Mouse (Mus musculus): ENCODE results near the gene Rab32. TPM values are rescaled to one million over a fixed set of nuclear protein-coding genes. Genes with fewer than 3 reads are reported as not detected.

Gene Rab32
- polyA plus RNA-seq, 1 experiment from 2014 or later, result 14.0 TPM

GRCm38 (mm10) chr10:10550134-10550533 lies 7.9 kb downstream of the Rab32 start:
- Histone ChIP-seq H3K4me1 (ENCODE audit: control insufficient read depth, insufficient read depth, low read length) (no peaks in the 10 kb centered on the region), H3K4me3 (ENCODE audit: low read depth, low read length) (no peak overlapping the region), H3K4me2 (no peak overlapping the region), H3K9me3 (replicated peaks; ENCODE audit: control insufficient read depth, low read length) (no peaks in the 10 kb centered on the region), H3K36me3 (ENCODE audit: control insufficient read depth, insufficient read depth, low read length) (no peaks in the 10 kb centered on the region), H3K9ac (ENCODE audit: low read depth, low read length) (no peak overlapping the region), H3K27me3 (ENCODE audit: control insufficient read depth, insufficient read depth, low read length) (no peaks in the 10 kb centered on the region), H3K27ac (ENCODE audit: low read depth, low read length) (no peak overlapping the region)
- no peak for ATAC-seq (replicated peaks; ENCODE audit: insufficient number of reproducible peaks, low FRiP score, low TSS enrichment)
- WGBS (ENCODE audit: insufficient replicate concordance), result 63% methylated on average over 1 of the region's 1 CpGs

- Histone ChIP-seq H3K36me3 (ENCODE audit: control insufficient read depth, insufficient read depth, low read length) (no peaks in the 10 kb centered on the region), H3K27me3 (ENCODE audit: control insufficient read depth, insufficient read depth, low read length) (no peaks in the 10 kb centered on the region), H3K4me2 (no peak overlapping the region), H3K4me1 (ENCODE audit: control insufficient read depth, insufficient read depth, low read length) (no peaks in the 10 kb centered on the region), H3K27ac (ENCODE audit: low read depth, low read length) (no peak overlapping the region), H3K9ac (ENCODE audit: low read depth, low read length) (no peak overlapping the region), H3K4me3 (ENCODE audit: low read depth, low read length) (no peak overlapping the region), H3K9me3 (replicated peaks; ENCODE audit: control insufficient read depth, low read length) (no peaks in the 10 kb centered on the region)
- WGBS (ENCODE audit: insufficient replicate concordance), result 73% methylated on average over 5 of the region's 5 CpGs
- ATAC-seq (replicated peaks; ENCODE audit: insufficient number of reproducible peaks, low FRiP score, low TSS enrichment), result no peak
Measured at GRCm38 (mm10) chr10:10546623-10547022, 11.4 kb downstream of the Rab32 start.

- whole genome bisulfite sequencing (ENCODE audit: insufficient replicate concordance), result 89% methylated on average over 3 of the region's 3 CpGs
- H3K27me3 ChIP-seq (ENCODE audit: control insufficient read depth, insufficient read depth, low read length), result no peaks in the 10 kb centered on the region
- H3K9me3 ChIP-seq (replicated peaks; ENCODE audit: control insufficient read depth, low read length), result no peaks in the 10 kb centered on the region
- no peaks in the 10 kb centered on the region for H3K4me1 ChIP-seq (ENCODE audit: control insufficient read depth, insufficient read depth, low read length)
- H3K36me3 ChIP-seq (ENCODE audit: control insufficient read depth, insufficient read depth, low read length), result no peaks in the 10 kb centered on the region
- H3K9ac ChIP-seq (ENCODE audit: low read depth, low read length), result no peak overlapping the region
- no peak overlapping the region for H3K4me2 ChIP-seq
- no peak overlapping the region for H3K27ac ChIP-seq (ENCODE audit: low read depth, low read length)
- ATAC-seq (replicated peaks; ENCODE audit: insufficient number of reproducible peaks, low FRiP score, low TSS enrichment), result no peak
- H3K4me3 ChIP-seq (ENCODE audit: low read depth, low read length), result no peak overlapping the region
Measured at GRCm38 (mm10) chr10:10544955-10545354, 13.1 kb downstream of the Rab32 start.

Other genes with a start within 250 kb of the Rab32 start
- 0.14 and 0.24 TPM in 2 replicates for gene Adgb, start 85.9 kb downstream of the Rab32 start, polyA plus RNA-seq (2014; fragmentation: Nextera tagmentation; extraction: Ambion mirVana)
- gene Gm10944, start 123.1 kb upstream of the Rab32 start, polyA plus RNA-seq (2014; fragmentation: Nextera tagmentation; extraction: Ambion mirVana), result not detected in 2 replicates

All from heart, embryonic 11.5 days (tissue).